Mouse (Mus musculus) frontal cortex, adult 2 months (tissue): ENCODE data around the gene Ctse. TPM values are rescaled to one million over a fixed set of nuclear protein-coding genes. Genes with fewer than 3 reads are reported as not detected.
"Not testable (repeated sequence)": the region's sequence is repeated elsewhere in the genome, so short reads cannot be mapped to it uniquely, and the experiment has no call there.

Experiments used
- DNase-seq, 2 experiments: peaks; one replicate each; pipeline ENCODE4 v3.0.0; 2022; ENCODE audit warnings: low spot score in 1 of 2; ENCODE audit errors: extremely low spot score in 1 of 2
- polyA plus RNA-seq: library from polyadenylated mRNA; depleted of rRNA; stranded (reverse); fragments of >200 nt; gene quantifications from 2 replicates; pipeline ENCODE4 v1.2.3, GENCODE M21; 2012; rRNA removed

The Ctse gene
- not detected in 2 replicates for polyA plus RNA-seq

DNA sequence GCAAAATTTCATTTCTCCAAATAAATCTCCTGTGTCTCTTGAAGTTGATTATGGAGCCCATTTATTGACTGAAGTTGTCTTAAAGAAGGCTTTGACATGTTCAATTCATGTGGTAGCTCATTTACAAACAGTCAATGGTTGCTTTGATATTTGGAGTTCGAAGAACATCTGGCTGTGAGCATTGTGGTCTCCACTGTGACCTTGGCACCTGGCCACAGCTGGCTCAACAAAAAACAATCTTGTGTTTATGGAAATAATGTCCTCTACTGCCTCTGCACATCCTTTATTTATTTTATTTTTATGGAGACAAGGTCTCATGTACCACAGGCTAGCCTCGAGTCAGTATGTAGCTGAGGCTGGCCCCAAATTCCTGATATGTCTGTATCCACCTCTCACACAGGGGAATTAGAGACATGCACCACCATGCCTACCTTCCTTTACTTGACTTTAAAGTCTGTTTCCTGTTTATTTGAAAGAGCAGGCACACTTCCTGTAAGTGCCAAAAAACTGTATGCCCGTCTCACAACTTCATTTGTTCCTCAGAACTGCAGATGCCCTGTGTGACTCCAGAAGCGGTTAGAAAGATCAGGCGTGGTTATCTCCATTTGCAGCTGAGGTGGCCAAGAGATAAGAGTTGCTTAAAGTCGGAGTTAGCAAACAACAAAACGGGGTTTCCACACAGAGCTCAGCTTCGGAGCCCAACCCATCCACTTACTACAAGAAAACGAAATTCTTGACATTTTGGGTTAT is at the start of gene Ctse:
TSS of gene Ctse (plus strand) at position 516 of the 750 bp plus-strand sequence.
- DNase-seq = no peak

DNA sequence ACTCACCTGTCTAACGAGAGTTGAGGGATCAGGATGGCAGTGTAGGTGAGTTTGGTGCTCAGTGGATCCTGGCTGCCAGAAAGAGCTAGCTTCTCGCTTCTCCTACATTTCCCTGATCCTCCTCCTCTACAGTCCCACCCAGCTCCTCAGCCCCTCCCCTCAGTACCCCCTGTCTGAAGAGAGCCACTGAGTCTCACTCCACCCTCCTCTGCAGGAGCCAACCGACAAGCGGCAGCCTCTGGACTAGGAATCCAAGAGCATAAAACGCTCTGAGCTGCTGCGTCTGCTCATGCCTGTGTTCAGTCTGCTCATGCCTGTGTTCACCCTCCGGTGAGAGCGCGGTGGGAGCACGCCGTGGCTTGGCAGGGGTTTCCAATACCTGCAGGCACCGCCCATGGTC is 39.2 kb upstream of the Ctse start, which contains the start of gene Avpr1b:
TSS of gene Avpr1b (plus strand) at position 335 of the 400 bp plus-strand sequence.
- no peak for DNase-seq

DNA sequence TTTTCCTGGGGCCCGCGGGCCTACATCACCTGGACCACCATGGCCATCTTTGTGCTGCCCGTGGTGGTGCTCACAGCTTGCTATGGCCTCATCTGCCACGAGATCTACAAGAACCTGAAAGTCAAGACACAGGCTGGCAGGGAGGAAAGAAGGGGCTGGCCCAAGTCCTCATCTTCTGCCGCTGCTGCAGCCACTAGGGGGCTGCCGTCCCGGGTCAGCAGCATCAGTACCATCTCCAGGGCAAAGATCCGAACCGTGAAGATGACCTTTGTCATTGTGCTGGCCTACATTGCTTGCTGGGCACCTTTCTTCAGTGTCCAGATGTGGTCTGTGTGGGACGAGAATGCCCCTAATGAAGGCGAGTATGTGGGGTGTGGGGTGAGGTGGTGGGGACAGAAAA is 37.8 kb upstream of the Ctse start:
- no peak for DNase-seq

DNA sequence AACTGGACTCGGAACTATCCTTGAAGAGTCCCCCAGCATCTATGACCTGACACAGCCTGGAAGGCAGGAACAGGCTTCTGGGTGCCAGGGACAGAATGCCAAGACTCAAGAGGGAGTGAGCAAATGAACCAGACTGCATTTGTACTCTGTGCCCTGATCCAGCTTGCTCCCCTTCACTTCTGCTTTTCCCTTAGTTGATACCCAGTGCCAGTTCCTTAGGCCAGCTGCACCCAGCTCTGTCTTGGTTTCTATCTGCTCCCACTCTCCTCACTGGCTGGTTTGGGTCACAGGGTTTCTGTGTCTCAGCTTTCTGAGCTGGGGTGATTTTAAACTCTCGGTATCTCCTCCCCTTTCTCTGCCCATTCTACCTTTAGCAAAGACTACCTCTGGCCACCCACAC is 31.4 kb upstream of the Ctse start:
- no peak for DNase-seq

- DNase-seq = peak in 1 of 2 experiments; percentile 4
Measured at GRCm38 (mm10) chr1:131612556-131613155, 25.4 kb upstream of the Ctse start.

- peak; percentile 15 to 76 for DNase-seq
Measured at GRCm38 (mm10) chr1:131613361-131614133, 24.6 kb upstream of the Ctse start.

DNA sequence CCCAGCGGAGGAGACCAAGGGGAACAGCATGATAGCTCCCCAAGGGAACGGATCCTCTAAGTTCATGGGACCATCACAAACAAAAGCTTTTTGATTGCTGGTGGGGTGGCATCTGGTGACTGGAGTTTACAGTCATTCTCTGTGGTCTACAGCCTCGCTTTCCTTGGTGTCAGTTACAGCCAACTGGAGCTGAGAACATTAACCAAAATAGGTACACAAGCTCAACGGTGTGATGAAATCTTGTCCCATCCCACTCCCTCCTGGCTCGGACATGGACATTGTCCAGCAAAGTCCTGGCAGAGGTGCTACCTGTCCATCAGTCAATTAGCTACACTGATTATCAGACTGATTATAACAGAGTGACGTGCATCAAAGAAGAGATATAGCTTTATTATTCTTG is 23.5 kb upstream of the Ctse start:
- no peak for DNase-seq

DNA sequence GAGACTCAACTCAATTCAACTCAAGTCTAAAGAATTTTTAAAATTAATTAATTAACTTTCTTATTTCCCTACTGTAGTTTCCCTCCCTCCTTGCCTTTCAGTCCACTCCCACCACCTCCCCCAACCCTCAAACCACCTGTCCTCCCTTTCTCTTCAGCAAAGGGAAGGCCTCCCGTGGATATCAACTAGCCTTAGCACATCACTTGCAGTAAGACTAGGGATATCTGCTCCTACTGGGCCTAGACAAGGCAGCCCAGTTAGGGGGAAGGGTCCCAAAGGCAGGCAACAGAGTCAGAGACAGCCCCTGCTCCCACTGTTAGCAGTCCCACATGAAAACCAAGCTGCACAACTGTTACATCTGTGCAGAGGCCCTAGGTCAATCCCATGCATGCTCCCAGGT is 22.0 kb upstream of the Ctse start:
- DNase-seq = no peak

DNA sequence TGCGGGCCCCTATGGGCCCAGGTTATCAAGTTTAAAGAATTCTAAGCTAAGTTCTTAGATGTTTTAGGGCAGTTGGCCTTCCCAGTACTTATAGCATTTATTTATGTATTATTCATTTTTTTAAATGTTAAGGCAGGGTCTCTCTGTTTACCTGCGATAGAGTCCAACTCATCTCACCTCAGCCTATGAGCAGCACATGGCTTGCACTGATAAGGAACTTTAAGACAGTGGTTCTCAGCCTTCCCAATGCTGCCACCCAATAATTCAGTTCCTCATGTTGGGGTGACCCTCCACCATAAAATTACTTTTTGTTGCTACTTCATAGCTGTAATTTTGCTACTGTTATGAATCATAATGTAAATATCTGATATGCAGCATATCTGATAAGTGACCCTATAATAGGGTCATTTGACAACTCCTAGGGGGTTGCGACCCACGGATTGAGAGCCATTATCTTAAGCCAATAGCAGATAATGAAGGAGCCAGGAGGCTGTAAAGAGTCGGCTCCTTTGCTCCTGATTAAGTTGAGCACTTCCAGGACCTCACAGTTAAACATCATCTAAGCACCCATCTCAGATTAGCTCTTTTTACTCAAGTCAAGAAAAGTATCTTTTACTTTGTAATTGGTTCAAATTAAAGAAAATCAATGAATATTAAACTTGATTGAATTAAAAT is 21.4 kb upstream of the Ctse start:
- no peak for DNase-seq

- peak in 1 of 2 experiments; percentile 16 for DNase-seq
Measured at GRCm38 (mm10) chr1:131618576-131618975, 19.5 kb upstream of the Ctse start.

DNA sequence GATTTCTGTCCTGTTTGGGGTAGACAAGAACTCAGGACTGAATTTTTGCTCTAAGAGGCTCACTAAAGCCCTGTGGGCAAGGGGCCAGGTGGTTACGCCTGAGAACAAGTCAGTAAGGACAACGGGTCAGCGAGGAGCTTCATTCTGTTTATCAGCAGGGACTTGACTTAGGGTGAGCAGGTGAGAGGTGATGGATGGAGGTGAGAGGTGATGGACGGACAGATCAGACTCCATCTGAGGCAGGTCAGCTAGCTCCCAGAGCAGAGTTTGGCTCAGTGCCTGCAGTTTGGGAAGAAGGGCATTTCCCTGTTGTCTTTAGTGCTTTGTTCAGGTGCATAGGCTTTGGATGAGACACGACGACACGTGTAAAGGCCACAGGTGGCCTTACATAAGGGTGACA is 18.8 kb upstream of the Ctse start:
- DNase-seq = no peak

DNA sequence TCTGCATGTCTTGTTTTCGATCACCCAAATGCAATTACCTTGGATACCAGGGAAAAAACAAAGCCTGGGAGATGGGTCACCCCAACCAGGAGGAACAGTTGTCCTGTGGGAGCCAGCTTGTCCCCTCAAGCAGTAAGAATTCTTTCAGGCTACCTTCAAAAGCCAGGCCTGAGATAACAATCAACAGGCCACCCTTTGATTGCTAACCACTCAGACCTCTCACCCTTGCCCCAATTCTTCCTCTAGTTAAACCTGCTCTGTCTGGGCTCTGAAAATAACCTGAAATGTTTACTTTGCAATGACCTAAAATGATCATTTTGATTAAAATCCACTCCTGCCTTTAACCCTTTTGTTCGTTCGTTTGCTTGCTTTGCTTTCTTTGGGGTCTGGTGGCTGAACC is 14.5 kb upstream of the Ctse start:
- DNase-seq = no peak

DNA sequence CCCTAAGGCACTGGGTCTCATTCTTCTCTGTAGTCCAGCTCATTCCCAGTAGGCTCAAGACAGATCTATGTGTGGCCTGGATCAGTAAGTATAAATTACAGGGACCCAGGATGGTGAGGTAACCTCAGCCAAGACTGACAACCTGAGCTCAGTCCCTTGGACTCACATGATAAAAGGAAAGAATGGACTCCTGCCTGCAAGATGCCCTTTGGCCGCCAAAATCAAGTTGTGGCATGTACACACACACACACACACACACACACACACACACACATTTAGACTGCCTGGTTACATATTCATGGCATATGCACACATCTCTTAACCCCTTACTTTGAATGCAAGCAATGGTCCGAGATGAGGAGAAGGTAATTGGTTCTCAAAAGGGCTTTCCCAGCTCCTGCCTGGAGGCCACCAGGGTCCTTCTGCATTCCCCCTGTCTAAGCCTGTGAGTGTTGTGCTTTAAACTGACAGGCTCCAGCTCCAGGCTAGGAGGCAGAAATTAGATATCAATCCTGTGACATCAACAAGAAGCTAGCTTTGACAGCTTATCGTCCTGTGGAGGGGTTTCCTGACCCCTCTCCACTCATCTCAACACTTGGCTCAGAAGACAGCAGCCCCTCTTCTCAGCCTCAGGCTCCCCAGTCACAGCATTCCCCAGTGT is 13.8 kb upstream of the Ctse start:
- DNase-seq = no peak

DNA sequence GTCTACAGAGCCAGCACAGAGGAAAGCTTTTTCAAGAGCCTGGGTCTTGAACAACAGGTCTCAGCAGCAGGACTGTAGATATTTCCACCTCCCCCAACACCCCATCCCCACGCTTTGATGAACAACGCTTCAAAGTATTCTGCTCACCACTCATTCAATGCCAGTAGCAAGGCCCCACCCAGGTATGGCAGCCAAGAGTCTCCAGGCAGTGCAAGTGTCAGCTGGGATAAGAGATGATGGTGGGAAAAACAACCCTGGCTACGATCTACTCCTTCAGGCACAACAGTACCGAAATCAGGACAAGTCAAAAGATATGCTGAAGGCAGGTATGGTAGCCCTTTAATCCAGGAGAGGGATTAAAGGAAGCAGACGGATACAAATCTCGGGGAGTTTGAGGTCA is 11.9 kb upstream of the Ctse start:
- no peak for DNase-seq

- not testable (repeated sequence) for DNase-seq
Measured at GRCm38 (mm10) chr1:131632216-131632615, 5.9 kb upstream of the Ctse start.

- DNase-seq = no peak
Measured at GRCm38 (mm10) chr1:131634495-131634894, 3.6 kb upstream of the Ctse start.

DNA sequence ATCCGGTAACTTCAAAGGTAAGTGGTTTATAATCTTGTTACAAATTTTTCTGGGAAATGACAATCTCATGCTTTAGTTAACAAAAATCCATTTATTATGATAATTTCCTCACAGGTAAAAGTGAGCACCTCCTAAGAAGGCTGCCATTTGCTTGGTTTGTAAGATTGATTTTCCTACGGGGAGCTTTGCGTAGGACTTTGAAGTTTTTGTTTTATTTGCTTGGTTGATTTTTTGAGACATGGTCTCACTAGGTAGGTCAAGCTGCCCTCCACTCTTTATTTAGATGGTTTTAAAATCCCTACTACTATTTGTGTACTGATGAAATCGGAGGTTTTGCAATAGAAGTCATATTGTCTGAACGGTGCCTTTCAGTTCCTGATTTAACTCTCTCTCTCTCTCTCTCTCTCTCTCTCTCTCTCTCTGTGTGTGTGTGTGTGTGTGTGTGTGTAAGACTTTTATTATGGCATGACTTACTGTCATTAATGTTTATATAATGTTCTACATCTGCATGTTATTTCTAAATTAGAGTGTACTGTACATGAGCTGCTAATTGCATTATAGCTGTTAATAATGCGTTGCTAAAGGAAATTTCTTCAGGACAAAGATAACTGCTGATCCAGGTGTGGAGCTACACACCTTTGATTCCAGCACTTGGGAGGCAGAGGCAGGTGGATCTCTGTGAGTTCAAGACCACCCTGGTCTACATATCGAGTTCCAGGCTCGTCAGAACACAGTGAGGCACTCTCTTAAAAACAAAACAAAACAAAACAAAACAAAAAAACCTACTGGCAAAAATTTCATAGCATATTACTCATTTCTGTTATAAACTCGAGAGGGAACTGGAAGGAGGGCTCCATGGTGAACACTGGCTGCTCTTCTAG is 675 bp downstream of the Ctse start:
- DNase-seq = no peak

DNA sequence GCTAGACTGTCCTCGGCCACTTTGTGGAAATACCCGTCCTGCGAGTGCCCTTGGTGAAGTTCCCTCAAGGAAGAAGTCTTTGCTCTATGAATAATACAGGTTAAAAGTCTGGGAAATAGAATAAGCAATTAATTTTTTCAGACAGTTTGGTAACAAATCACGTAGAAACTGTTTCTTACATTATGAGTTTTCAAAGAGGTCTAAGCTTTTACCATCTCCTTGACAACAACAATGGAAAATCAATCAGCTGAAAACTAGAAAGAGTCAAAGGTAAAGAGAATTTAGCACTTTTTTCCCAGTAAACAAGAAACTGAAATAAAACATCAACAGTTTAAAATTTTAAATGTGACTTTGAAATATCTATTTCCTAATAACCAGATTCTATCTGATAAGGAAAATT is 2.0 kb downstream of the Ctse start:
- no peak for DNase-seq

GRCm38 (mm10) chr1:131641565-131641964 is 3.5 kb downstream of the Ctse start:
- DNase-seq = no peak
